Mouse (Mus musculus): Measurements from ENCODE around the gene Pkib.

Gene Pkib

GRCm38 (mm10) chr10:57631896-57632867 is at the start of gene Pkib:
Gene Pkib, plus strand, starts transcription at chr10:57631981.
- DNase-seq (ENCODE audit: low read depth, low spot score): peak; percentile 18

- peak; percentile 13 for DNase-seq (ENCODE audit: low read depth, low spot score)
Observed at GRCm38 (mm10) chr10:57583927-57584326, 47.9 kb upstream of the Pkib start.

- DNase-seq (ENCODE audit: low read depth, low spot score): no peak
Observed at GRCm38 (mm10) chr10:57594266-57594665, 37.5 kb upstream of the Pkib start.

GRCm38 (mm10) chr10:57597172-57597571 is 34.6 kb upstream of the Pkib start:
- DNase-seq (ENCODE audit: low read depth, low spot score): no peak

- no peak for DNase-seq (ENCODE audit: low read depth, low spot score)
Observed at GRCm38 (mm10) chr10:57602951-57603350, 28.8 kb upstream of the Pkib start.

- no peak for DNase-seq (ENCODE audit: low read depth, low spot score)
Observed at GRCm38 (mm10) chr10:57623311-57623710, 8.5 kb upstream of the Pkib start.

GRCm38 (mm10) chr10:57627773-57628172 is 4.0 kb upstream of the Pkib start:
- DNase-seq (ENCODE audit: low read depth, low spot score): no peak

- DNase-seq (ENCODE audit: low read depth, low spot score): no peak
Observed at GRCm38 (mm10) chr10:57630557-57630956, 1.2 kb upstream of the Pkib start.

- DNase-seq (ENCODE audit: low read depth, low spot score): no peak
Observed at GRCm38 (mm10) chr10:57632868-57633240, 1.1 kb downstream of the Pkib start.

- DNase-seq (ENCODE audit: low read depth, low spot score): no peak
Observed at GRCm38 (mm10) chr10:57636970-57637369, 5.2 kb downstream of the Pkib start.

GRCm38 (mm10) chr10:57638250-57638649 is 6.5 kb downstream of the Pkib start:
- no peak for DNase-seq (ENCODE audit: low read depth, low spot score)

- no peak for DNase-seq (ENCODE audit: low read depth, low spot score)
Observed at GRCm38 (mm10) chr10:57639540-57639939, 7.8 kb downstream of the Pkib start.

GRCm38 (mm10) chr10:57653297-57653696 is 21.5 kb downstream of the Pkib start:
- DNase-seq (ENCODE audit: low read depth, low spot score): no peak

GRCm38 (mm10) chr10:57660505-57660904 is 28.7 kb downstream of the Pkib start:
- DNase-seq (ENCODE audit: low read depth, low spot score): no peak

- DNase-seq (ENCODE audit: low read depth, low spot score): no peak
Observed at GRCm38 (mm10) chr10:57663758-57664157, 32.0 kb downstream of the Pkib start.

GRCm38 (mm10) chr10:57664253-57664652 is 32.5 kb downstream of the Pkib start:
- DNase-seq (ENCODE audit: low read depth, low spot score): no peak

GRCm38 (mm10) chr10:57675740-57676139 is 44.0 kb downstream of the Pkib start:
- DNase-seq (ENCODE audit: low read depth, low spot score): no peak

GRCm38 (mm10) chr10:57687999-57688398 is 56.2 kb downstream of the Pkib start:
- DNase-seq (ENCODE audit: low read depth, low spot score): no peak

GRCm38 (mm10) chr10:57690161-57690560 is 58.4 kb downstream of the Pkib start:
- no peak for DNase-seq (ENCODE audit: low read depth, low spot score)

GRCm38 (mm10) chr10:57702246-57702645 is 70.5 kb downstream of the Pkib start:
- DNase-seq (ENCODE audit: low read depth, low spot score): no peak

- no peak for DNase-seq (ENCODE audit: low read depth, low spot score)
Observed at GRCm38 (mm10) chr10:57721035-57721434, 89.3 kb downstream of the Pkib start.

- no peak for DNase-seq (ENCODE audit: low read depth, low spot score)
Observed at GRCm38 (mm10) chr10:57722363-57722762, 90.6 kb downstream of the Pkib start.

- DNase-seq (ENCODE audit: low read depth, low spot score): peak; percentile 54
Observed at GRCm38 (mm10) chr10:57727666-57728065, 95.9 kb downstream of the Pkib start.

Measured in CD4-positive, CD25-positive, alpha-beta regulatory T cell, adult 2 months (primary cell).